Mouse (Mus musculus): Measurements from ENCODE around the gene Setx. TPM values are rescaled to one million over a fixed set of nuclear protein-coding genes. Genes with fewer than 3 reads are reported as not detected.

Gene Setx
- polyA plus RNA-seq, 1 experiment from 2014 or later = 4.9 TPM

GRCm38 (mm10) chr2:29186209-29186608, 62.2 kb downstream of the Setx start:
- Histone ChIP-seq H3K9ac (ENCODE audit: low read depth, low read length) (no peak overlapping the region), H3K4me3 (ENCODE audit: low read length) (no peak overlapping the region), H3K27ac (ENCODE audit: low read length) (no peak overlapping the region), H3K4me1 (ENCODE audit: control insufficient read depth, insufficient read depth, low read length) (no peaks in the 10 kb centered on the region), H3K9me3 (ENCODE audit: control insufficient read depth, low read length) (no peaks in the 10 kb centered on the region), H3K4me2 (ENCODE audit: low read depth, low read length) (no peak overlapping the region), H3K27me3 (replicated peaks; ENCODE audit: control insufficient read depth, insufficient read depth, low read length) (no peaks in the 10 kb centered on the region), H3K36me3 (ENCODE audit: control insufficient read depth, insufficient read depth, low read length) (no peaks in the 10 kb centered on the region; the same call in 1 of the 2 replicates)
- 57% methylated on average over 6 of the region's 6 CpGs for WGBS
- ATAC-seq = no peak

- no peak for ATAC-seq
- H3K9ac ChIP-seq (ENCODE audit: low read depth, low read length) = no peak overlapping the region
- H3K36me3 ChIP-seq (ENCODE audit: control insufficient read depth, insufficient read depth, low read length) = no peaks in the 10 kb centered on the region
- H3K4me3 ChIP-seq (ENCODE audit: low read length) = no peak overlapping the region
- peaks cover 8% of the 10 kb centered on the region for H3K4me1 ChIP-seq (ENCODE audit: control insufficient read depth, insufficient read depth, low read length)
- no peaks in the 10 kb centered on the region for H3K9me3 ChIP-seq (ENCODE audit: control insufficient read depth, low read length)
- peaks cover 7% of the 10 kb centered on the region for H3K27me3 ChIP-seq (replicated peaks; ENCODE audit: control insufficient read depth, insufficient read depth, low read length)
- H3K4me2 ChIP-seq (ENCODE audit: low read depth, low read length) = no peak overlapping the region
- 84% methylated on average over 7 of the region's 7 CpGs for WGBS
- H3K27ac ChIP-seq (ENCODE audit: low read length) = no peak overlapping the region
Observed at GRCm38 (mm10) chr2:29190392-29190791, 66.4 kb downstream of the Setx start.

GRCm38 (mm10) chr2:29191216-29192215, 67.5 kb downstream of the Setx start:
- Histone ChIP-seq H3K27me3 (replicated peaks; ENCODE audit: control insufficient read depth, insufficient read depth, low read length) (peaks cover 17% of the 10 kb centered on the region), H3K4me2 (ENCODE audit: low read depth, low read length) (no peak overlapping the region), H3K4me1 (ENCODE audit: control insufficient read depth, insufficient read depth, low read length) (peaks cover 8% of the 10 kb centered on the region), H3K9me3 (ENCODE audit: control insufficient read depth, low read length) (no peaks in the 10 kb centered on the region), H3K27ac (ENCODE audit: low read length) (no peak overlapping the region), H3K9ac (ENCODE audit: low read depth, low read length) (no peak overlapping the region), H3K36me3 (ENCODE audit: control insufficient read depth, insufficient read depth, low read length) (no peaks in the 10 kb centered on the region), H3K4me3 (ENCODE audit: low read length) (no peak overlapping the region)
- WGBS = 62% methylated on average over 10 of the region's 10 CpGs
- ATAC-seq = no peak

- Histone ChIP-seq H3K4me3 (ENCODE audit: low read length) (no peak overlapping the region), H3K9ac (ENCODE audit: low read depth, low read length) (no peak overlapping the region), H3K36me3 (ENCODE audit: control insufficient read depth, insufficient read depth, low read length) (no peaks in the 10 kb centered on the region), H3K27me3 (replicated peaks; ENCODE audit: control insufficient read depth, insufficient read depth, low read length) (peaks cover 22% of the 10 kb centered on the region), H3K4me1 (ENCODE audit: control insufficient read depth, insufficient read depth, low read length) (peaks cover 8% of the 10 kb centered on the region), H3K27ac (ENCODE audit: low read length) (no peak overlapping the region), H3K4me2 (ENCODE audit: low read depth, low read length) (no peak overlapping the region), H3K9me3 (ENCODE audit: control insufficient read depth, low read length) (no peaks in the 10 kb centered on the region)
- ATAC-seq = no peak
- WGBS = 85% methylated on average over 8 of the region's 8 CpGs
Observed at GRCm38 (mm10) chr2:29192629-29193278, 68.8 kb downstream of the Setx start.

- Histone ChIP-seq H3K27ac (ENCODE audit: low read length) (no peak overlapping the region), H3K9ac (ENCODE audit: low read depth, low read length) (peak overlapping the region; percentile 54; the same call in 1 of the 2 replicates), H3K4me3 (ENCODE audit: low read length) (peak overlapping the region; percentile 60), H3K4me2 (ENCODE audit: low read depth, low read length) (peak overlapping the region; percentile 100), H3K9me3 (ENCODE audit: control insufficient read depth, low read length) (no peaks in the 10 kb centered on the region), H3K36me3 (ENCODE audit: control insufficient read depth, insufficient read depth, low read length) (no peaks in the 10 kb centered on the region), H3K4me1 (ENCODE audit: control insufficient read depth, insufficient read depth, low read length) (peaks cover 8% of the 10 kb centered on the region), H3K27me3 (replicated peaks; ENCODE audit: control insufficient read depth, insufficient read depth, low read length) (peaks cover 24% of the 10 kb centered on the region)
- ATAC-seq = no peak
- WGBS = 18% methylated on average over 16 of the region's 16 CpGs
Observed at GRCm38 (mm10) chr2:29193819-29194546, 70.0 kb downstream of the Setx start.

GRCm38 (mm10) chr2:29194547-29195463, 70.8 kb downstream of the Setx start:
- ATAC-seq = peak; percentile 82
- WGBS = 1% methylated on average over 61 of the region's 61 CpGs

GRCm38 (mm10) chr2:29196844-29197243, 72.9 kb downstream of the Setx start:
- no peak for ATAC-seq
- peaks cover 8% of the 10 kb centered on the region for H3K4me1 ChIP-seq (ENCODE audit: control insufficient read depth, insufficient read depth, low read length)
- H3K9me3 ChIP-seq (ENCODE audit: control insufficient read depth, low read length) = no peaks in the 10 kb centered on the region
- WGBS = 64% methylated on average over 12 of the region's 12 CpGs
- no peak overlapping the region for H3K4me2 ChIP-seq (ENCODE audit: low read depth, low read length)
- no peak overlapping the region for H3K9ac ChIP-seq (ENCODE audit: low read depth, low read length)
- H3K36me3 ChIP-seq (ENCODE audit: control insufficient read depth, insufficient read depth, low read length) = no peaks in the 10 kb centered on the region
- peaks cover 24% of the 10 kb centered on the region for H3K27me3 ChIP-seq (replicated peaks; ENCODE audit: control insufficient read depth, insufficient read depth, low read length)
- H3K27ac ChIP-seq (ENCODE audit: low read length) = no peak overlapping the region
- H3K4me3 ChIP-seq (ENCODE audit: low read length) = no peak overlapping the region

More at GRCm38 (mm10) chr2:29194547-29195463, 70.8 kb downstream of the Setx start:
- Histone ChIP-seq H3K4me1 (ENCODE audit: control insufficient read depth, insufficient read depth, low read length) (peaks cover 8% of the 10 kb centered on the region), H3K4me3 (ENCODE audit: low read length) (peak overlapping the region; percentile 60), H3K27ac (ENCODE audit: low read length) (no peak overlapping the region), H3K27me3 (replicated peaks; ENCODE audit: control insufficient read depth, insufficient read depth, low read length) (peaks cover 24% of the 10 kb centered on the region), H3K36me3 (ENCODE audit: control insufficient read depth, insufficient read depth, low read length) (no peaks in the 10 kb centered on the region), H3K4me2 (ENCODE audit: low read depth, low read length) (peak overlapping the region; percentile 100), H3K9me3 (ENCODE audit: control insufficient read depth, low read length) (no peaks in the 10 kb centered on the region), H3K9ac (ENCODE audit: low read depth, low read length) (peak overlapping the region; percentile 59)

- Histone ChIP-seq H3K27ac (ENCODE audit: low read length) (no peak overlapping the region), H3K36me3 (ENCODE audit: control insufficient read depth, insufficient read depth, low read length) (no peaks in the 10 kb centered on the region), H3K4me3 (ENCODE audit: low read length) (no peak overlapping the region), H3K4me1 (ENCODE audit: control insufficient read depth, insufficient read depth, low read length) (peaks cover 8% of the 10 kb centered on the region), H3K4me2 (ENCODE audit: low read depth, low read length) (no peak overlapping the region), H3K9ac (ENCODE audit: low read depth, low read length) (no peak overlapping the region), H3K9me3 (ENCODE audit: control insufficient read depth, low read length) (no peaks in the 10 kb centered on the region), H3K27me3 (replicated peaks; ENCODE audit: control insufficient read depth, insufficient read depth, low read length) (peaks cover 24% of the 10 kb centered on the region)
- ATAC-seq = no peak
- 73% methylated on average over 5 of the region's 5 CpGs for WGBS
Observed at GRCm38 (mm10) chr2:29198446-29198845, 74.5 kb downstream of the Setx start.

All from intestine, embryonic 16.5 days (tissue).